9 mouse cellular contexts compared by ENCODE assay signal in the genomic region with DNA sequence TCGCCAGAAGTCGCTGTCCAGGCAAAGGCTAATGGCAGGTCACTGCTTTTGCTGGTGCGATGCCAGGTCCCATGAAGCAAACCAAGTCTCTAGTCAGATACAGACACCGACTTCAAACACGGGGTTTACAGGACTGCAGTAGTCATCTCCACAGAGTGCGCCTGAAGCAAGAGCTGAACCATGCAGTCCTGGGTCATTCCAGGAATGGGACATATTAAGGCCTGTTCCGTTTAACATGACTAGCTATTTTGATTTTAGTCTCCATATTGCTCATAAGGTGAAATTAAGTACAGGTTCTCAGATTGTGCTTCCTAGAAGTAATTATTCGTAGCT. TPM values are rescaled to one million over a fixed set of nuclear protein-coding genes. Genes with fewer than 3 reads are reported as not detected.
DNase-seq lines count a peak whose midpoint lies in the region; ATAC-seq and TF ChIP-seq lines count a peak whose summit lies in the region.
"Had no signal": no experiment of that assay in that cellular context is flagged by ENCODE, and none has a peak within 500 bp of the region (broad histone marks: within the 10 kb centered on the region; RNA-seq: fewer than 3 reads in every experiment).

No protein-coding gene starts in this region.

- H3ac ChIP-seq in myocyte (ENCODE audit: control insufficient read depth, insufficient read length), result peak overlapping the region; percentile 37

- H3K27ac ChIP-seq in liver, adult 2 months (replicated peaks; ENCODE audit: insufficient read depth, low read depth, low read length), result peak overlapping the region; percentile 84
- peak overlapping the region; percentile 87 for H3K27ac ChIP-seq in embryonic facial prominence, embryonic 12.5 days
- peak overlapping the region; percentile 57; the same call in 1 of the 2 replicates for H3K27ac ChIP-seq in intestine, embryonic 14.5 days (ENCODE audit: low read depth)

- peaks cover 21% of the 10 kb centered on the region for H3K4me1 ChIP-seq in liver, adult 2 months (ENCODE audit: control insufficient read depth, insufficient read depth, low read length)
- H3K4me1 ChIP-seq in embryonic facial prominence, embryonic 12.5 days, result peaks cover 14% of the 10 kb centered on the region
- H3K4me1 ChIP-seq in intestine, embryonic 14.5 days (replicated peaks; ENCODE audit: control insufficient read depth, insufficient read depth, low read length), result peaks cover 6% of the 10 kb centered on the region; the same call in 1 of the 2 replicates

- H3K9me3 ChIP-seq in embryonic facial prominence, embryonic 12.5 days, result no peaks in the 10 kb centered on the region
- no peaks in the 10 kb centered on the region for H3K9me3 ChIP-seq in intestine, embryonic 14.5 days (ENCODE audit: control insufficient read depth, low read length)

- H3K27me3 ChIP-seq in liver, adult 2 months (ENCODE audit: control insufficient read depth, insufficient read depth, low read length), result no peaks in the 10 kb centered on the region
- no peaks in the 10 kb centered on the region for H3K27me3 ChIP-seq in embryonic facial prominence, embryonic 12.5 days
- no peaks in the 10 kb centered on the region for H3K27me3 ChIP-seq in intestine, embryonic 14.5 days (replicated peaks; ENCODE audit: control insufficient read depth, insufficient read depth, low read length)
- no peaks in the 10 kb centered on the region for H3K27me3 ChIP-seq in myocyte (ENCODE audit: control insufficient read depth, insufficient read depth, insufficient read length)

- DNase-seq in liver, adult 2 months (ENCODE audit: extremely low read depth, low read depth, low spot score), result no peak
- DNase-seq in liver, result no peak
- DNase-seq in intestine, embryonic 14.5 days (ENCODE audit: low spot score), result no peak
- DNase-seq in natural killer cell, adult 2 months (ENCODE audit: low spot score in 2 of 2), result no peak
- DNase-seq in frontal cortex, postnatal 10 days (ENCODE audit: low spot score in 2 of 2), result no peak
- DNase-seq in cerebellum, postnatal 36 days, result no peak

- H3K36me3 ChIP-seq in liver, adult 2 months (ENCODE audit: control insufficient read depth, insufficient read depth, low read length), result peaks cover 2% of the 10 kb centered on the region; the same call in 1 of the 2 replicates
- peaks cover 5% of the 10 kb centered on the region; the same call in 1 of the 2 replicates for H3K36me3 ChIP-seq in embryonic facial prominence, embryonic 12.5 days
- H3K36me3 ChIP-seq in intestine, embryonic 14.5 days (ENCODE audit: control insufficient read depth, insufficient read depth, low read length), result peaks cover 11% of the 10 kb centered on the region; the same call in 1 of the 2 replicates
- peaks cover 13% of the 10 kb centered on the region for H3K36me3 ChIP-seq in myocyte (ENCODE audit: control insufficient read depth, insufficient read depth)

- H3K9ac ChIP-seq in liver, adult 2 months (ENCODE audit: low read depth, low read length), result peak overlapping the region; percentile 29
- no peak overlapping the region for H3K9ac ChIP-seq in embryonic facial prominence, embryonic 12.5 days
- H3K9ac ChIP-seq in intestine, embryonic 14.5 days (ENCODE audit: low read length), result peak overlapping the region; percentile 88; the same call in 1 of the 2 replicates

- peak overlapping the region; percentile 55 for H3K4me2 ChIP-seq in embryonic facial prominence, embryonic 12.5 days (replicated peaks)
- H3K4me2 ChIP-seq in intestine, embryonic 14.5 days (ENCODE audit: low read length), result peak overlapping the region; percentile 75
- H3K4me2 ChIP-seq in myocyte (ENCODE audit: low read depth), result peak overlapping the region; percentile 75

- H3K4me3 ChIP-seq in liver, adult 2 months (ENCODE audit: insufficient read depth, low read depth, low read length), result peak overlapping the region; percentile 1; the same call in 1 of the 2 replicates
- H3K4me3 ChIP-seq in embryonic facial prominence, embryonic 12.5 days, result peak overlapping the region; percentile 71
- peak overlapping the region; percentile 87 for H3K4me3 ChIP-seq in intestine, embryonic 14.5 days (ENCODE audit: low read depth, low read length)
- H3K4me3 ChIP-seq in myocyte, result peak overlapping the region; percentile 55

- H3K79me2 ChIP-seq in liver, adult 2 months (ENCODE audit: control insufficient read depth, insufficient read depth, low read length), result peaks cover 3% of the 10 kb centered on the region; the same call in 1 of the 2 replicates
- H3K79me2 ChIP-seq in myocyte (ENCODE audit: control insufficient read depth, insufficient read depth), result peaks cover 44% of the 10 kb centered on the region

- TF ChIP-seq POLR2A in liver, adult 2 months (IDR thresholded peaks at IDR 0.05; ENCODE audit: extremely low read depth, insufficient read depth, low read length), result no peak
- no peak for TF ChIP-seq POLR2A in myocyte (IDR thresholded peaks at IDR 0.05; ENCODE audit: insufficient read length, low read depth)

- WGBS in liver, adult 2 months, result 22% methylated on average over 8 of the region's 8 CpGs
- WGBS in embryonic facial prominence, embryonic 12.5 days, result 34% methylated on average over 8 of the region's 8 CpGs
- 36% methylated on average over 8 of the region's 8 CpGs for whole genome bisulfite sequencing in intestine, embryonic 14.5 days

- ATAC-seq in embryonic facial prominence, embryonic 12.5 days (ENCODE audit: insufficient number of reproducible peaks, insufficient read depth, low FRiP score, low TSS enrichment), result peak; percentile 76
- ATAC-seq in intestine, embryonic 14.5 days (replicated peaks; ENCODE audit: low FRiP score, low TSS enrichment, low read depth), result peak; percentile 81

- TF ChIP-seq CTCF in liver, adult 2 months (IDR thresholded peaks at IDR 0.05; ENCODE audit: low read depth, low read length), result no peak

TF ChIP-seq in myocyte, 11 proteins besides CTCF, POLR2A, EP300 and RAD21:
- TF ChIP-seq TCF3 (IDR thresholded peaks at IDR 0.05; ENCODE audit: insufficient read length, low read depth) (no peak), TCF12 (IDR thresholded peaks at IDR 0.05; ENCODE audit: insufficient read depth, poor library complexity, severe bottlenecking) (no peak), MYOD1 (IDR thresholded peaks at IDR 0.05; ENCODE audit: control insufficient read depth in 1 of 3, insufficient read length in 2 of 3, low read depth in 2 of 3) (no peak), USF1 (IDR thresholded peaks at IDR 0.05; ENCODE audit: low read depth) (no peak)

RNA-seq across cellular contexts. Expression of a gene that starts 0.4 kb away (rescaled TPM):
- 7.9 and 12.2 TPM in 2 replicates for total RNA-seq in liver, adult 2 months (2014; rRNA removed)
- 4.2 and 4.3 TPM in 2 replicates for polyA plus RNA-seq in liver, adult 2 months (2012; rRNA removed)
- 39.6 and 44.9 TPM in 2 replicates for polyA plus RNA-seq in embryonic facial prominence, embryonic 12.5 days (2016; fragmentation: Nextera tagmentation; extraction: Ambion mirVana)
- polyA plus RNA-seq in intestine, embryonic 14.5 days (2014; fragmentation: Nextera tagmentation; extraction: Ambion mirVana), result 26.7 and 29.8 TPM in 2 replicates
- 23.2 TPM for polyA plus RNA-seq in myocyte (2012; fragmentation: generic; extraction: Trizol)

RNA-seq across cellular contexts. Expression of a gene that starts 49.2 kb away (rescaled TPM):
- total RNA-seq in liver, adult 2 months (2014; rRNA removed), result 25.3 and 31.0 TPM in 2 replicates
- polyA plus RNA-seq in liver, adult 2 months (2012; rRNA removed), result 3.9 and 15.6 TPM in 2 replicates
- 12.1 and 15.2 TPM in 2 replicates for polyA plus RNA-seq in embryonic facial prominence, embryonic 12.5 days (2016; fragmentation: Nextera tagmentation; extraction: Ambion mirVana)
- polyA plus RNA-seq in intestine, embryonic 14.5 days (2014; fragmentation: Nextera tagmentation; extraction: Ambion mirVana), result 15.7 and 18.4 TPM in 2 replicates
- polyA plus RNA-seq in myocyte (2012; fragmentation: generic; extraction: Trizol), result 7.2 TPM

RNA-seq across cellular contexts. Expression of a gene that starts 58.9 kb away (rescaled TPM):
- not detected in 2 replicates for total RNA-seq in liver, adult 2 months (2014; rRNA removed)
- polyA plus RNA-seq in liver, adult 2 months (2012; rRNA removed), result not detected in 2 replicates
- polyA plus RNA-seq in embryonic facial prominence, embryonic 12.5 days (2016; fragmentation: Nextera tagmentation; extraction: Ambion mirVana), result not detected in 2 replicates
- not detected in 2 replicates for polyA plus RNA-seq in intestine, embryonic 14.5 days (2014; fragmentation: Nextera tagmentation; extraction: Ambion mirVana)
- not detected for polyA plus RNA-seq in myocyte (2012; fragmentation: generic; extraction: Trizol)
- total RNA-seq: hematopoietic stem cell, adult 5-6 weeks had no signal

Comparison
In these comparisons a context has a peak if more than half of its experiments do, and no peak if none do; other contexts are left out.
1. H3K4me3 ChIP-seq: peak in every context shown above with its lines; median percentile 87 in intestine, embryonic 14.5 days; 71 in embryonic facial prominence, embryonic 12.5 days; 55 in myocyte; 1 in liver, adult 2 months.